Mouse (Mus musculus) liver, embryonic 14.5 days (tissue): Measurements from ENCODE around the gene Pga5. TPM values are rescaled to one million over a fixed set of nuclear protein-coding genes. Genes with fewer than 3 reads are reported as not detected.
A peak's percentile ranks its signal among the peaks of the same experiment; 100 is the strongest.

Experiments used
- ATAC-seq: fragments of 200-750 bp; cut with Nextera tagmentation; 2 replicates; pipeline ENCODE4 v1.8.0; 2017; ENCODE audit warnings: moderate number of reproducible peaks, mild to moderate bottlenecking, moderate library complexity; ENCODE audit not compliant: insufficient read depth
- DNase-seq, 3 experiments: peaks; one replicate each; pipeline ENCODE4 v3.0.0-alpha.2; 2012 to 2013; ENCODE audit warnings: low read depth in 3 of 3, low spot score in 3 of 3
- H3K27ac ChIP-seq: fragments of 300-500 bp; sonication (generic); 2 replicates; pipeline ENCODE4 v1.5.1; 2014; ENCODE audit warnings: moderate library complexity, mild to moderate bottlenecking, control low read depth, inconsistent platforms
- H3K27me3 ChIP-seq: fragments of 300-500 bp; sonication (generic); 2 replicates; pipeline ENCODE4 v1.6.1; 2014; ENCODE audit warnings: mild to moderate bottlenecking, low read length, moderate library complexity; ENCODE audit not compliant: control insufficient read depth, insufficient read depth
- H3K36me3 ChIP-seq: fragments of 300-500 bp; sonication (generic); replicated peaks from 2 replicates; pipeline ENCODE4 v1.6.1; 2014; ENCODE audit warnings: low read depth; ENCODE audit not compliant: control insufficient read depth, insufficient read depth
- H3K4me1 ChIP-seq, 2 experiments: fragments of 200-500 bp in 1 of 2; fragments of 300-500 bp in 1 of 2; sonication (generic) in 1 of 2; replicated peaks; 2 replicates each; pipeline ENCODE4 v1.6.1; 2012 to 2014; ENCODE audit warnings: antibody characterized with exemption in 1 of 2, inconsistent platforms in 1 of 2, low read length in 1 of 2; ENCODE audit not compliant: control insufficient read depth in 2 of 2, insufficient read depth in 2 of 2
- H3K4me2 ChIP-seq: fragments of 300-500 bp; sonication (generic); 2 replicates; pipeline ENCODE4 v1.6.1; 2014; ENCODE audit warnings: low read depth, mild to moderate bottlenecking, control low read depth, moderate library complexity
- H3K4me3 ChIP-seq, 2 experiments: fragments of 200-500 bp in 1 of 2; fragments of 300-500 bp in 1 of 2; sonication (generic) in 1 of 2; 2 replicates each; pipeline ENCODE4 v1.5.1; 2012 to 2014; ENCODE audit warnings: low read depth in 2 of 2, low read length in 2 of 2, mild to moderate bottlenecking in 2 of 2, control low read depth in 1 of 2, inconsistent platforms in 1 of 2, moderate library complexity in 1 of 2; ENCODE audit not compliant: insufficient read depth in 1 of 2
- H3K9ac ChIP-seq: fragments of 300-500 bp; sonication (generic); replicated peaks from 2 replicates; pipeline ENCODE4 v1.6.1; 2014; ENCODE audit warnings: mild to moderate bottlenecking, control low read depth, moderate library complexity
- H3K9me3 ChIP-seq: fragments of 300-500 bp; sonication (generic); 2 replicates; pipeline ENCODE4 v1.6.1; 2016; ENCODE audit warnings: low read length, mixed read lengths; ENCODE audit not compliant: control insufficient read depth
- CTCF ChIP-seq: IDR thresholded peaks from 2 replicates; pipeline ENCODE4 v1.5.1; 2016; ENCODE audit warnings: antibody characterized with exemption, low read depth, control low read depth
- EP300 ChIP-seq: IDR thresholded peaks from 2 replicates; pipeline ENCODE4 v1.6.1; 2016; ENCODE audit warnings: antibody characterized with exemption, low read depth
- WGBS: fragments of 180-500 bp; shearing (Covaris S2); extraction: QIAGEN DNeasy Blood & Tissue Kit; methylation state at CpG from one replicate; pipeline ENCODE4 v1.1.7; 2014; ENCODE audit not compliant: insufficient replicate concordance; 5-methylcytosine and 5-hydroxymethylcytosine counted together
- polyA plus RNA-seq, 2 experiments: library from polyadenylated mRNA; depleted of rRNA in 1 of 2; stranded (reverse) in 1 of 2; unstranded in 1 of 2; fragments of >200 nt; fragmentation: Nextera tagmentation in 1 of 2; extraction: Ambion mirVana in 1 of 2; gene quantifications; 2 replicates each; pipeline versions ENCODE4 v1.2.1 to v1.2.3; 2012 to 2014

Gene Pga5
- polyA plus RNA-seq, 2 experiments = 0.02 TPM; not detected in 1

DNA sequence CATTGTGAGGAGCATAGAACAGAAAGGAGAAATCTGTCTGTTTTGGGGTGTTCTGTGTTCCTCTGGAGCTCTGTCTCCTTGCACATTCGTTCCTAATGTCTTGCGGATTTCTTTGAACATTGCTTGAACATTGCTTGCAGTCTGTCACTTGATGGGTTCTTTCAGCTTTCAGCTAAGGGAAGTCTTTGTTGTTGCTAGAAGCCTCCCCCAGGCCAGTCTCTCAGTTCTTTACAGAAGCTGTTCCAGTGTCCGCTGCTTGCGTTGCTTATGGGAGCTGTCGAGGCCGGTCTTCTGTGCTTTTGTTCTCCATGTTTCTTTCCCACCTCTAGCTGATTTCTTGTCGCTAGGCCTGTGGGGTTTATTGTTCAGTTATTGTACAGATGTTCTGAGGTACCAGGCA lies 17.9 kb upstream of the Pga5 start:
- no peak for TF ChIP-seq EP300
- TF ChIP-seq CTCF = no peak
- DNase-seq (no peak), ATAC-seq (no peak)
- Histone ChIP-seq H3K27ac (no peak overlapping the region), H3K4me3 (no peak overlapping the region), H3K9ac (no peak overlapping the region), H3K4me1 (peaks cover 46 to 71% of the 10 kb centered on the region in 2 experiments), H3K27me3 (no peaks in the 10 kb centered on the region), H3K9me3 (no peaks in the 10 kb centered on the region), H3K36me3 (no peaks in the 10 kb centered on the region), H3K4me2 (no peak overlapping the region)
- WGBS = 67% methylated on average over 7 of the region's 7 CpGs

GRCm38 (mm10) chr19:10693926-10694682 lies 16.2 kb upstream of the Pga5 start:
- DNase-seq = no peak
- H3K9me3 ChIP-seq = no peaks in the 10 kb centered on the region

DNA sequence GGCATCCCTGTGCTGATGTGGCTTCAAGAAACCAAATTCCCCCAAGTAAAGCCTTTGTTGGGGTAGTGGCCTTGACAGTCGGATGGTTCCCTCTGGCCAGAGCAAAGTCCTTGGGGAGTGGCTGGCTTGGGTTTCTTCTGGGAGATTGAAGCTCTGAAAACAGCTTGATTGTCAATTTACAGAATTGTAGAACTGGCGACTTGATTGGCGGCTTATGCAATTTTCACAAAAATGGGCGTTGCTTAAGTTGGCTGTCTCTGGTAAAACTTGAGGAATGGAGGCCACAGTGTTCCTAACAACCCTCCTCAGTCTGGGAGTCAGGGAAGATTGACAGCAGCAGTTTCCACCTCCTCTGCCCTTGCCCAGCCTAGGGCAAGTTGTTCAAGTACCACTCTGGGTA lies 14.5 kb upstream of the Pga5 start:
- no peak for DNase-seq
- H3K9me3 ChIP-seq = no peaks in the 10 kb centered on the region
- peaks cover 46 to 63% of the 10 kb centered on the region in 2 experiments for H3K4me1 ChIP-seq
- H3K4me2 ChIP-seq = peak overlapping the region; percentile 86
- H3K4me3 ChIP-seq = no peak overlapping the region
- H3K9ac ChIP-seq = peak overlapping the region; percentile 51
- peak overlapping the region; percentile 76 for H3K27ac ChIP-seq
- no peak for TF ChIP-seq EP300
- no peak for TF ChIP-seq CTCF
- H3K27me3 ChIP-seq = no peaks in the 10 kb centered on the region
- 74% methylated on average over 4 of the region's 4 CpGs for WGBS
- no peaks in the 10 kb centered on the region for H3K36me3 ChIP-seq
- ATAC-seq = no peak

More at GRCm38 (mm10) chr19:10693926-10694682, 16.2 kb upstream of the Pga5 start:
- no peaks in the 10 kb centered on the region for H3K27me3 ChIP-seq
- 55% methylated on average over 10 of the region's 10 CpGs for WGBS
- no peak for ATAC-seq
- H3K9ac ChIP-seq = no peak overlapping the region
- H3K4me2 ChIP-seq = no peak overlapping the region
- H3K36me3 ChIP-seq = no peaks in the 10 kb centered on the region
- TF ChIP-seq CTCF = no peak
- TF ChIP-seq EP300 = no peak
- peaks cover 49 to 73% of the 10 kb centered on the region in 2 experiments for H3K4me1 ChIP-seq
- no peak overlapping the region for H3K4me3 ChIP-seq
- no peak overlapping the region for H3K27ac ChIP-seq

DNA sequence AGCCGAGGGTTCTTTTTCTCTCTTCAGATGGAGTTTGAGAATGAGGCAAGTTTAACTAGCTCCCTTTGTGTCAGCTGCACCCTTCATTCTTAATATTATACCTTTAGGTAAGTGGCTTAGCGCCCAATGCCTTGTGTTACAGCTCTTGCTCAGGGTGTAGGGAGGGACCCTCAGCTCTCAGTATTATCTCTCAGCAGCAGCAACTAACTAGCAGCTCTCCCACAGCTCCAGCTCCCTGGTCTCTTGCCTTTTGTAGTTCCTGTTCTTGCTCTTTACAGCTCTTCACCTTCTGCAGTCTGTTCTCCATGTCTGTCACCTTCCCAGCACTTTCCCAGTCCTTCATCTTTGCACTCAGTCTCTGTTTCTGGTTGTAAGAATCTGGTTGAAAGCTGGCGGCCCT lies 13.8 kb upstream of the Pga5 start:
- Histone ChIP-seq H3K36me3 (no peaks in the 10 kb centered on the region), H3K27ac (peak overlapping the region; percentile 76), H3K4me1 (peaks cover 44 to 58% of the 10 kb centered on the region in 2 experiments), H3K9ac (peak overlapping the region; percentile 51), H3K27me3 (no peaks in the 10 kb centered on the region), H3K4me2 (peak overlapping the region; percentile 86), H3K9me3 (no peaks in the 10 kb centered on the region), H3K4me3 (peak overlapping the region in 1 of 2 experiments; percentile 4; a peak in 1 of 4 replicates)
- DNase-seq (peak in 2 of 3 experiments; percentile 30 to 45), ATAC-seq (peak; percentile 36; the same call in 1 of the 2 replicates)
- TF ChIP-seq EP300 (peak; percentile 25; the same call in 1 of the 2 replicates), CTCF (no peak)
- 27% methylated on average over 3 of the region's 3 CpGs for WGBS

DNA sequence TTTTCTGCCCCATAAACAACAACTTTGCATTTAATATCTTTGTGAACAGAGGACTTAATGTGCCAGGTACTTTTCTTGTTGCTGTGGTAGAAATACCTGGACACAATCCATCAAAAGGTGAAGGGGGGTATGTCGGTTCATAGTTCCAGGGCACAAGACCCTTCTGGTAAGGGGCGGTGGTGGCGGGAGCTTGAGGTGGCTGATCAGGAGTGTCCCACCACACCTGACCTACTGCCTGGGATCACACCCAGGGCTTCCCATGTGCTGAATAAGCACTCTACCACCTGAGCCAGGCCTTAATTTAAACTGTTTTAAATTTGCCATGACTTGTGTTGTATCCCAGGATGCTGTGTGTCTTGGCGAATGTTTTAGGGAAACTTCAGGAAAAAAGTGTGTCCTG lies 13.2 kb upstream of the Pga5 start:
- no peak for DNase-seq
- no peaks in the 10 kb centered on the region for H3K27me3 ChIP-seq
- H3K4me3 ChIP-seq = peak overlapping the region in 1 of 2 experiments; percentile 4; a peak in 1 of 4 replicates
- 76% methylated on average over 4 of the region's 4 CpGs for WGBS
- H3K4me1 ChIP-seq = peaks cover 42 to 56% of the 10 kb centered on the region in 2 experiments
- peak overlapping the region; percentile 51 for H3K9ac ChIP-seq
- no peak for TF ChIP-seq EP300
- TF ChIP-seq CTCF = no peak
- H3K9me3 ChIP-seq = no peaks in the 10 kb centered on the region
- no peak for ATAC-seq
- H3K4me2 ChIP-seq = peak overlapping the region; percentile 86
- H3K27ac ChIP-seq = peak overlapping the region; percentile 76
- H3K36me3 ChIP-seq = no peaks in the 10 kb centered on the region
